Mouse (Mus musculus): ENCODE measurements around the gene Timm50. TPM values are rescaled to one million over a fixed set of nuclear protein-coding genes. Genes with fewer than 3 reads are reported as not detected.

The Timm50 gene
- total and polyA plus RNA-seq, 2 experiments from 2014 or later, result 64.0 to 116 TPM

DNA sequence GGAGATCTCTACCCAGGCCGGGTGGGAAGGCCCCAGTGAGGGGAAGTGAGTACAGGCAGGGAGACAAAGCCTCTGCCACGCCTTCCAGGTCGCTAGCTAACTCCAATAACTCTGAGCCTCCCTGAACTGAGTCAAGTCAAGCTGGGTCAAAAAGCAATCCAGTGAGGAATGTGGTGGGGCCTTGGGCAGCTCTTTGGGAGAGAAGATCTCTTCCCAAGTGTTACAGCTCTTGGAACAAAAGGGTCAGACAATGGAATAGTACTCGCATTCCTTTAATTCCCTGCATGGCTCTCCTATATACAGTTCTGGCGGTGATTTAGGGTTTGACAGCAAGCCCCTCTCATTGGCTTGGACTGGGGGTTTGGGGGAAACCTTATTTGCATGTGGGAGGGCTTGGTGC lies 49.0 kb downstream of the Timm50 start:
- no peak overlapping the region for H3K4me2 ChIP-seq (ENCODE audit: low read depth)
- no peak for ATAC-seq
- no peaks in the 10 kb centered on the region for H3K36me3 ChIP-seq (ENCODE audit: insufficient read depth)
- no peak overlapping the region for H3K9ac ChIP-seq
- WGBS, result 48% methylated on average over 5 of the region's 5 CpGs
- no peaks in the 10 kb centered on the region for H3K27me3 ChIP-seq (ENCODE audit: insufficient read depth, low read length)
- no peaks in the 10 kb centered on the region for H3K9me3 ChIP-seq (ENCODE audit: low read length)
- H3K27ac ChIP-seq (ENCODE audit: low read depth, low read length), result no peak overlapping the region
- TF ChIP-seq CTCF (IDR thresholded peaks at IDR 0.05; ENCODE audit: low read depth), result no peak
- H3K4me1 ChIP-seq (ENCODE audit: insufficient read depth), result no peaks in the 10 kb centered on the region
- no peak overlapping the region for H3K4me3 ChIP-seq (ENCODE audit: low read depth, low read length)
- DNase-seq, result no peak

Other genes with a start within 250 kb of the Timm50 start
- gene Fcgbp, start 240.8 kb downstream of the Timm50 start, total RNA-seq (2014; rRNA removed), result 0.57 and 0.62 TPM in 2 replicates
- gene Fcgbp, start 240.8 kb downstream of the Timm50 start, polyA plus RNA-seq (2015; fragmentation: Nextera tagmentation; extraction: Ambion mirVana), result 0.45 and 0.52 TPM in 2 replicates
- under 0.01 and 0.19 TPM in 2 replicates for gene 9530053A07Rik, start 182.6 kb downstream of the Timm50 start, total RNA-seq (2014; rRNA removed)
- gene 9530053A07Rik, start 182.6 kb downstream of the Timm50 start, polyA plus RNA-seq (2015; fragmentation: Nextera tagmentation; extraction: Ambion mirVana), result 0.08 TPM in 2 replicates
- gene Fbl, start 142.4 kb downstream of the Timm50 start, total RNA-seq (2014; rRNA removed), result 40.4 and 49.5 TPM in 2 replicates
- gene Fbl, start 142.4 kb downstream of the Timm50 start, polyA plus RNA-seq (2015; fragmentation: Nextera tagmentation; extraction: Ambion mirVana), result 86.3 and 91.3 TPM in 2 replicates
- 21.0 and 23.3 TPM in 2 replicates for gene Dyrk1b, start 132.6 kb downstream of the Timm50 start, total RNA-seq (2014; rRNA removed)
- 5.5 and 7.4 TPM in 2 replicates for gene Dyrk1b, start 132.6 kb downstream of the Timm50 start, polyA plus RNA-seq (2015; fragmentation: Nextera tagmentation; extraction: Ambion mirVana)
- gene Eid2, start 44.2 kb downstream of the Timm50 start, total RNA-seq (2014; rRNA removed), result 91.2 and 101 TPM in 2 replicates
- gene Eid2, start 44.2 kb downstream of the Timm50 start, polyA plus RNA-seq (2015; fragmentation: Nextera tagmentation; extraction: Ambion mirVana), result 26.7 and 28.3 TPM in 2 replicates
- 44.0 and 45.1 TPM in 2 replicates for gene Eid2b, start 34.3 kb downstream of the Timm50 start, total RNA-seq (2014; rRNA removed)
- gene Eid2b, start 34.3 kb downstream of the Timm50 start, polyA plus RNA-seq (2015; fragmentation: Nextera tagmentation; extraction: Ambion mirVana), result 49.0 and 53.6 TPM in 2 replicates
- gene Selenov, start 20.9 kb downstream of the Timm50 start, total RNA-seq (2014; rRNA removed), result 0.62 and 0.71 TPM in 2 replicates
- 1.3 and 2.1 TPM in 2 replicates for gene Selenov, start 20.9 kb downstream of the Timm50 start, polyA plus RNA-seq (2015; fragmentation: Nextera tagmentation; extraction: Ambion mirVana)
- 7.8 and 9.5 TPM in 2 replicates for gene Dll3, start 9.8 kb downstream of the Timm50 start, total RNA-seq (2014; rRNA removed)
- gene Dll3, start 9.8 kb downstream of the Timm50 start, polyA plus RNA-seq (2015; fragmentation: Nextera tagmentation; extraction: Ambion mirVana), result 10.9 and 11.1 TPM in 2 replicates
- gene Supt5, start 26.7 kb upstream of the Timm50 start, total RNA-seq (2014; rRNA removed), result 88.4 and 111 TPM in 2 replicates
- gene Supt5, start 26.7 kb upstream of the Timm50 start, polyA plus RNA-seq (2015; fragmentation: Nextera tagmentation; extraction: Ambion mirVana), result 65.2 and 83.3 TPM in 2 replicates
- gene Rps16, start 38.6 kb upstream of the Timm50 start, total RNA-seq (2014; rRNA removed), result 205 and 300 TPM in 2 replicates
- 595 and 769 TPM in 2 replicates for gene Rps16, start 38.6 kb upstream of the Timm50 start, polyA plus RNA-seq (2015; fragmentation: Nextera tagmentation; extraction: Ambion mirVana)
- gene Plekhg2, start 60.5 kb upstream of the Timm50 start, total RNA-seq (2014; rRNA removed), result 20.3 and 25.7 TPM in 2 replicates
- gene Plekhg2, start 60.5 kb upstream of the Timm50 start, polyA plus RNA-seq (2015; fragmentation: Nextera tagmentation; extraction: Ambion mirVana), result 9.0 and 11.4 TPM in 2 replicates
- 2.8 and 4.0 TPM in 2 replicates for gene Zfp36, start 68.2 kb upstream of the Timm50 start, total RNA-seq (2014; rRNA removed)
- 2.3 and 3.8 TPM in 2 replicates for gene Zfp36, start 68.2 kb upstream of the Timm50 start, polyA plus RNA-seq (2015; fragmentation: Nextera tagmentation; extraction: Ambion mirVana)
- gene Med29, start 80.6 kb upstream of the Timm50 start, total RNA-seq (2014; rRNA removed), result 32.5 and 35.1 TPM in 2 replicates
- gene Med29, start 80.6 kb upstream of the Timm50 start, polyA plus RNA-seq (2015; fragmentation: Nextera tagmentation; extraction: Ambion mirVana), result 39.2 and 47.6 TPM in 2 replicates
- gene Paf1, start 80.9 kb upstream of the Timm50 start, total RNA-seq (2014; rRNA removed), result 74.8 and 80.5 TPM in 2 replicates
- gene Paf1, start 80.9 kb upstream of the Timm50 start, polyA plus RNA-seq (2015; fragmentation: Nextera tagmentation; extraction: Ambion mirVana), result 69.4 and 92.7 TPM in 2 replicates
- gene Gmfg, start 125.4 kb upstream of the Timm50 start, total RNA-seq (2014; rRNA removed), result 2.6 and 3.8 TPM in 2 replicates
- gene Gmfg, start 125.4 kb upstream of the Timm50 start, polyA plus RNA-seq (2015; fragmentation: Nextera tagmentation; extraction: Ambion mirVana), result 5.8 and 6.7 TPM in 2 replicates
- 57.7 and 88.3 TPM in 2 replicates for gene Lrfn1, start 139.9 kb upstream of the Timm50 start, total RNA-seq (2014; rRNA removed)
- gene Lrfn1, start 139.9 kb upstream of the Timm50 start, polyA plus RNA-seq (2015; fragmentation: Nextera tagmentation; extraction: Ambion mirVana), result 16.0 and 21.2 TPM in 2 replicates
- not detected in 2 replicates for gene Ifnl2, start 198.4 kb upstream of the Timm50 start, total RNA-seq (2014; rRNA removed)
- gene Ifnl2, start 198.4 kb upstream of the Timm50 start, polyA plus RNA-seq (2015; fragmentation: Nextera tagmentation; extraction: Ambion mirVana), result not detected in 2 replicates
- not detected in 2 replicates for gene Ifnl3, start 210.8 kb upstream of the Timm50 start, total RNA-seq (2014; rRNA removed)
- not detected in 2 replicates for gene Ifnl3, start 210.8 kb upstream of the Timm50 start, polyA plus RNA-seq (2015; fragmentation: Nextera tagmentation; extraction: Ambion mirVana)
- not detected in 2 replicates for gene Sycn, start 228.8 kb upstream of the Timm50 start, total RNA-seq (2014; rRNA removed)
- gene Sycn, start 228.8 kb upstream of the Timm50 start, polyA plus RNA-seq (2015; fragmentation: Nextera tagmentation; extraction: Ambion mirVana), result not detected in 2 replicates
- gene Nccrp1, start 235.2 kb upstream of the Timm50 start, total RNA-seq (2014; rRNA removed), result 0.10 and 0.15 TPM in 2 replicates
- gene Nccrp1, start 235.2 kb upstream of the Timm50 start, polyA plus RNA-seq (2015; fragmentation: Nextera tagmentation; extraction: Ambion mirVana), result 0.09 TPM in 1 of 2 replicates, not detected in the other